Mouse (Mus musculus) intestine, embryonic 14.5 days (tissue): ENCODE results near the gene Olfr76. TPM values are rescaled to one million over a fixed set of nuclear protein-coding genes. Genes with fewer than 3 reads are reported as not detected.
A peak's percentile ranks its signal among the peaks of the same experiment; 100 is the strongest.
"Not testable (repeated sequence)": the region's sequence is repeated elsewhere in the genome, so short reads cannot be mapped to it uniquely, and the experiment has no call there.

ENCODE experiments used
- ATAC-seq: fragments of 200-750 bp; cut with Nextera tagmentation; replicated peaks from 2 replicates; pipeline ENCODE4 v1.8.0; 2017; ENCODE audit warnings: low read depth, moderate number of reproducible peaks, moderate TSS enrichment, moderate library complexity; ENCODE audit not compliant: low FRiP score, low TSS enrichment
- DNase-seq: peaks from one replicate; pipeline ENCODE4 v3.0.0-alpha.2; 2018; ENCODE audit warnings: low spot score
- H3K27ac ChIP-seq: fragments of 300-500 bp; sonication (generic); 2 replicates; pipeline ENCODE4 v1.5.1; 2014; ENCODE audit warnings: low read depth, mild to moderate bottlenecking, control low read depth
- H3K27me3 ChIP-seq: fragments of 300-500 bp; sonication (generic); replicated peaks from 2 replicates; pipeline ENCODE4 v1.6.1; 2014; ENCODE audit warnings: low read length, control low read depth; ENCODE audit not compliant: control insufficient read depth, insufficient read depth
- H3K36me3 ChIP-seq: fragments of 300-500 bp; sonication (generic); 2 replicates; pipeline ENCODE4 v1.6.1; 2014; ENCODE audit warnings: low read length, control low read depth; ENCODE audit not compliant: control insufficient read depth, insufficient read depth
- H3K4me1 ChIP-seq: fragments of 300-500 bp; sonication (generic); replicated peaks from 2 replicates; pipeline ENCODE4 v1.6.1; 2014; ENCODE audit warnings: low read length, control low read depth, mixed read lengths; ENCODE audit not compliant: control insufficient read depth, insufficient read depth
- H3K4me2 ChIP-seq: fragments of 300-500 bp; sonication (generic); 2 replicates; pipeline ENCODE4 v1.6.1; 2014; ENCODE audit warnings: low read length
- H3K4me3 ChIP-seq: fragments of 300-500 bp; sonication (generic); 2 replicates; pipeline ENCODE4 v1.5.1; 2014; ENCODE audit warnings: low read depth, low read length, control low read depth, mixed read lengths
- H3K9ac ChIP-seq: fragments of 300-500 bp; sonication (generic); 2 replicates; pipeline ENCODE4 v1.6.1; 2014; ENCODE audit warnings: mild to moderate bottlenecking, low read length
- H3K9me3 ChIP-seq: fragments of 300-500 bp; sonication (generic); 2 replicates; pipeline ENCODE4 v1.6.1; 2016; ENCODE audit warnings: low read length, control low read depth; ENCODE audit not compliant: control insufficient read depth
- WGBS: fragments of 180-500 bp; shearing (Covaris S2); extraction: QIAGEN DNeasy Blood & Tissue Kit; methylation state at CpG from one replicate; pipeline ENCODE4 v1.1.7; 2014; 5-methylcytosine and 5-hydroxymethylcytosine counted together
- polyA plus RNA-seq: library from polyadenylated mRNA; unstranded; fragments of >200 nt; fragmentation: Nextera tagmentation; extraction: Ambion mirVana; gene quantifications from 2 replicates; pipeline ENCODE4 v1.2.1, GENCODE M21; 2014

The Olfr76 gene
- polyA plus RNA-seq = not detected in 2 replicates

DNA sequence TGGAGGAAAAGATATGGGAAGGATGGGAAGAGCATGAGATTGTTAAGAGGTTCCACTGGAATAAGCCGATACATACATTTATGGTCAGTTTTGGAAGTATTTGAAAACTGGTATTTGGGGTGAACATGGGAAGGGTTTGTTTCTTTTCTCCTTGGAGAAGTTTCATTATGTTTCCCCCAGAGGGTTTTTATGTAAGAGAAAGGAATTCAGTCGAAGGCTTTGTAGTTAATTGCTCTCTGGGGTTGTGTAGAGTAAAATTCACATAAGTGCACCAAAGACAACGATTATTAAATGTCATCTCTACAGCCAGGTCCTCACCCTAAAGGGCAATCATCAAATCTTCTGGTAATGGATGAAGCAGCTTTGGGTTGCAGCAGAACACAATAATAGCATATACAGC lies at the start of gene Olfr76:
TSS of gene Olfr76 (minus strand) at position 101 of the 400 bp plus-strand sequence.
- H3K4me1 ChIP-seq = no peaks in the 10 kb centered on the region
- no peak within 1 kb of the TSS for H3K4me3 ChIP-seq
- H3K27ac ChIP-seq = no peak within 1 kb of the TSS
- no peaks in the 10 kb centered on the region for H3K9me3 ChIP-seq
- ATAC-seq (no peak), DNase-seq (no peak)
- H3K4me2 ChIP-seq = no peak within 1 kb of the TSS
- WGBS = 69% methylated on average over 3 of the region's 3 CpGs
- H3K36me3 ChIP-seq = no peaks in the 10 kb centered on the region
- H3K27me3 ChIP-seq = no peaks in the 10 kb centered on the region
- no peak within 1 kb of the TSS for H3K9ac ChIP-seq

DNA sequence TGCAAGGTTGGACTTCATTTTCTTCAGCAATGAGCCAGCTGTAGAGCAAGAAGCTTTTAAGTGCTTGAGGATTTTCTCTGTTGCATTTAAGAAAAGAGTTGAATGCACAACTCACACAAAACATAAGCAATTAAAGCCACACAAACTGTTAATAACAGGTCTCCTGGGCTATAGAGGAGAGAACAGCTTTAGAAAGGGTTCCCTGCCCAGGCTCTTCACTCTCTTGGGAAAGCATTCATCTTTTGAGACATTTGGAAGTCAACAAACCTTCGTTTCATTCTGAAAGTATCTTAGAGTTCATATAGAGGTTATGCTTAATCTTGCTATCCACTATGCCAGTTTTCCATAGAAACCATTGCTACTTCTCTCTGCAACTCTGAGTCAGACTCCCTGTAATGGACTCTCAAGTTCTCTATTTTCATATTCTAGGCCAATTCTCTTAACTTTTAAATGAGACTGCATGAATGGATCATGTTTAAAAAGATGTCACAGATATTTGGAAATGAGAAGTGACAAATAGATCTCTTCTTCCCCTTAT lies 47.1 kb upstream of the Olfr76 start, which contains the start of gene Olfr1555-ps1:
TSS of gene Olfr1555-ps1 (minus strand) at position 51 of the 538 bp plus-strand sequence.
- H3K4me1 ChIP-seq, H3K4me3 ChIP-seq, DNase-seq, H3K27ac ChIP-seq, H3K9me3 ChIP-seq, H3K9ac ChIP-seq, H3K36me3 ChIP-seq, H3K4me2 ChIP-seq, H3K27me3 ChIP-seq: not testable (repeated sequence)
- 24% methylated on average over 1 of the region's 1 CpGs for WGBS
- 0 out of 2 replicates have a peak, but pooled peaks have one; percentile 23 for ATAC-seq

DNA sequence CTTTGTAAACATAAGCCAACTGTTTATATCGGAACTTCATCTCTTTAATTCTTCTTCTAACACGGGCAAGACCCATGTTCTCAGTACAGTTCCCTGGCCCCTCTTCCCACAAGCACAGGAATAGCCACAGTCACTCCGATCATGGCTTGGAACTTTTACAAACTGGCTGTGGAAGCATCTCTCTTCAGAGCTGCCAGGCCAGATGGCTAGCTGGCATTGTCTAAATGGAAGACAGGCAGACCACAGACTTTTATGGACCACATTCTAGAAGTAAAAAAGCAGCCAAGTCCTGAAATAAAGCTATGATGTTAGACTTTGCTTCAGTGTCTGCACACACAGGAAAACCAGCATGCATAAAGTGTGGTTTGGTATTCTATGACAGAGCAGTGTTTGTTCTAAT lies 22.4 kb upstream of the Olfr76 start:
- WGBS = 78% methylated on average over 3 of the region's 3 CpGs

DNA sequence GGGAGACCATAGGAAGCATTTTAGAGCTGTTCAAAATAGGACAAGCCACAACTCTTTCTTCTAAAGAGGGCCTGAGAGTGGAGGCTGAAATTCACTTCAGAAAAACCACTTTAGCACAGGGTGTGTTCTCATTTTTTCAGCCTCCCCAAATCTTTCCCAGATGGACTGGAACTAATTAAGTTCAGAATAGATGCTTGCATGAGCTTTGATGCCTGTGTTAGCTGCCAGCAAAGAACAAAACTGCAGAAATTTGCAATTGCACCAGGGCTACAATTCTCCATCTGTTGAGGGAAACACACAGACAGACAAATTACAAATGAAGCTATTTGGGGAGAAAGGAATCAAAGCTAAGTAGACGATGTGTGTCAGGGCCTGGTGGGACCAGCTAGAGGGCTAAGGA lies 20.4 kb upstream of the Olfr76 start:
- Histone ChIP-seq H3K4me2 (no peak overlapping the region), H3K36me3 (no peaks in the 10 kb centered on the region), H3K27me3 (no peaks in the 10 kb centered on the region), H3K4me1 (no peaks in the 10 kb centered on the region), H3K9ac (no peak overlapping the region), H3K9me3 (no peaks in the 10 kb centered on the region), H3K4me3 (no peak overlapping the region), H3K27ac (no peak overlapping the region)
- 67% methylated on average over 1 of the region's 1 CpGs for WGBS
- no peak for ATAC-seq
- DNase-seq = no peak

More for the DNA sequence above, 22.4 kb upstream of the Olfr76 start:
- Histone ChIP-seq H3K4me3 (no peak overlapping the region), H3K27ac (no peak overlapping the region), H3K27me3 (no peaks in the 10 kb centered on the region), H3K4me2 (no peak overlapping the region), H3K9ac (no peak overlapping the region), H3K36me3 (no peaks in the 10 kb centered on the region), H3K9me3 (no peaks in the 10 kb centered on the region), H3K4me1 (no peaks in the 10 kb centered on the region)
- no peak for DNase-seq
- no peak for ATAC-seq

DNA sequence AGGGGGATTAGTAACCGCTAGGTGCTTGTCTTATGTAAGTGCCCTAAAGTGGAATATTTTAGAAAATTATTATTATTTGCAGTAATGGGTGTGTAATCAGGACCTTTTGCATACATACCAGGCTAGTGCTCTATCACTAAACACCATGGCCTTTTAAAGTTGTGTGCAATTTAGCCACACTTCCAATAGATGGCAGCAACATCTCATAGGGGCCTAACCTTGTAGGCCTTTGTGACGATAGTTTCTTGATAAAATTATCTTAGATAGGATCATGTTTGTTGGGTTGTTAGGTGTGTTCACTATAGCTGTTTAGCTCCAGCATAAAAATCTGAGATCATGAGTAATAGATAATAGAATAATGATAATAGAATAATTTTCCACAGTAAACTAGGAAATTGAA lies 11.3 kb upstream of the Olfr76 start:
- no peak overlapping the region for H3K4me2 ChIP-seq
- H3K4me3 ChIP-seq = no peak overlapping the region
- no peak overlapping the region for H3K27ac ChIP-seq
- DNase-seq (no peak), ATAC-seq (peak; percentile 60; the same call in 1 of the 2 replicates)
- no peaks in the 10 kb centered on the region for H3K27me3 ChIP-seq
- H3K36me3 ChIP-seq = no peaks in the 10 kb centered on the region
- H3K4me1 ChIP-seq = no peaks in the 10 kb centered on the region
- 30% methylated on average over 2 of the region's 2 CpGs for WGBS
- H3K9me3 ChIP-seq = no peaks in the 10 kb centered on the region
- no peak overlapping the region for H3K9ac ChIP-seq

DNA sequence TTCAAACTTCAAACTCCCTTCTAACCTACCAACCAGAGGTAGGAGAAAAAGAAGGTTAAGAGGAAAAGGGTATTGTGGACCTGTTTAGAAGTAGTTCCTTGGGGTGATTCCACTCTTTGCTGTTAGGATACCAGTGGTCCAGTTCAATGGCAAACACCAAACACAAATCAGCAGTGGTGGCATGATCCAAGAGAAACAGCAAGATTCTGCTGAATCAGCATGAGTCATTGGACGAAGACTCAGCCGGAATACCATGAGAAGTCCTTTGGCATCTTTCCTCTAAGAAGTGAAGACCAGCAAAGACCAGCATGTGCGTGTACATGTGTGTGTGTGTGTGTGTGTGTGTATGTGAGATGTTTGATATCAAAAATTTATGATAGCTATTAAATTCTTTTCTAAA lies 6.5 kb downstream of the Olfr76 start:
- no peak for ATAC-seq
- Histone ChIP-seq H3K4me2 (no peak overlapping the region), H3K4me1 (no peaks in the 10 kb centered on the region), H3K9ac (no peak overlapping the region), H3K27ac (no peak overlapping the region), H3K27me3 (no peaks in the 10 kb centered on the region), H3K4me3 (no peak overlapping the region), H3K36me3 (no peaks in the 10 kb centered on the region), H3K9me3 (no peaks in the 10 kb centered on the region)
- WGBS = 92% methylated on average over 3 of the region's 3 CpGs
- no peak for DNase-seq

DNA sequence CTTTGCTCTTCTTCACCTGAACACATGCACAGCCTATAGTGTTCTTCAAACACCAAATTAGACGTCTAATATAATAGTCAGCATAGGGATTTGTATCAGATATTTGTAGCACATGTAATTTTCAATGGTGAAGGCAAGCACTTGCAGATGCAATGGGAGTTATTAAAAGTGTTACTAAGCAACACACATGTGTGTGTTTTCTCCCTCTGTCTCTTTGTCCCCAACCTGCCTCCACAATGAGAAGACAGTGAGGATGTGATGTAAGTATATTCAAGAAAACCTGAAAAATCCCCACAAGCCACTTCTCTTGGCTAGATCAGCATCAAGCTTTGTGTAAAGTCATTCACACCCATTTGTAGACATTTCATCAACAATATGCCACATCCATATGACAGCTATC lies 7.2 kb downstream of the Olfr76 start, which contains the start of gene Olfr1428:
TSS of gene Olfr1428 (minus strand) at position 101 of the 400 bp plus-strand sequence.
- 76% methylated on average over 1 of the region's 1 CpGs for WGBS
- Histone ChIP-seq H3K9ac (no peak within 1 kb of the TSS), H3K4me2 (no peak within 1 kb of the TSS), H3K4me3 (no peak within 1 kb of the TSS), H3K27me3 (no peaks in the 10 kb centered on the region), H3K9me3 (no peaks in the 10 kb centered on the region), H3K4me1 (no peaks in the 10 kb centered on the region), H3K27ac (no peak within 1 kb of the TSS), H3K36me3 (no peaks in the 10 kb centered on the region)
- DNase-seq = no peak
- ATAC-seq = no peak

DNA sequence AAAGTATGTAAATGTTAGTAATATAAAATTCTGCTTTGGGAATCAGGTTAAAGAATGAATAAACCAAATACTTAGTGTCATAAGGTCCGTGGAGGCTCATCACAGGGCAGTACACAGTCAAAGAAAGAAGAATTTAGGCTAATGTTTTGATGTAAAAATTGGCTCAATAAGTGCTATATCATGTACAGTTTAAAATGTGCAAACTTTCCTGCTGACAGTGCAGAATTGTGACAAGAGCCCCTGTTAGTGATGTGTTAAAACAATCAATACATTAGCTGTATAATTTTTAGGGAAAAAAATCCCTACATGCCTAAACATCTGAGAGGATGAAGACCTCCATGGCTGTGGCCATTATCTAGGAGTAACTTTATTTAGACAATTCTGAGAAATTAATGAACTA lies 9.2 kb downstream of the Olfr76 start:
- DNase-seq (no peak), ATAC-seq (no peak)
- WGBS = 50% methylated on average over 1 of the region's 1 CpGs
- H3K36me3 ChIP-seq = no peaks in the 10 kb centered on the region
- no peak overlapping the region for H3K9ac ChIP-seq
- H3K9me3 ChIP-seq = no peaks in the 10 kb centered on the region
- no peaks in the 10 kb centered on the region for H3K4me1 ChIP-seq
- no peaks in the 10 kb centered on the region for H3K27me3 ChIP-seq
- H3K27ac ChIP-seq = no peak overlapping the region
- H3K4me3 ChIP-seq = no peak overlapping the region
- H3K4me2 ChIP-seq = no peak overlapping the region

DNA sequence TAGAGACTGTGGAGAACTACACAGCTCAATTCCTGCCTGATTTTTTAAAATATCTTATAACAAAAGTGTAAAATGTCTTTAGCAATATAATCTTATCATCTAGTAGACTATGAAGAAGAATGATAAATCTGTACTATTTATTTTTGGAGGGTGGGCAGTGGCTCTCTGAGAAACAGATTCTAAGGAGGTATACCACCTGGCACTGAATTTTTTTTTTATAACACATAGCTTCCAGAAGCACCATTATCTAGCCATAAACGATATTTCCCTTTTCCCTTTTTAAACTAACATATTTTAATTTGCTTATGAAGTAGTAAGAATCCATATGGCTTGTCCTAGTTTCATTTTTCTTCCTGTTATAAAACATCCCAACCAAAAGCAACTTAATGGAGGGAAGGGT lies 18.5 kb downstream of the Olfr76 start:
- Histone ChIP-seq H3K27ac (no peak overlapping the region), H3K4me3 (no peak overlapping the region), H3K27me3 (no peaks in the 10 kb centered on the region), H3K36me3 (no peaks in the 10 kb centered on the region), H3K4me2 (no peak overlapping the region), H3K9me3 (no peaks in the 10 kb centered on the region), H3K4me1 (no peaks in the 10 kb centered on the region), H3K9ac (no peak overlapping the region)
- 55% methylated on average over 1 of the region's 1 CpGs for WGBS
- no peak for ATAC-seq
- no peak for DNase-seq
